Mouse (Mus musculus) 416B (cell line): ENCODE data around the gene Ssu72.

Source experiments
- DNase-seq: peaks from one replicate; pipeline ENCODE4 v3.0.0; 2011; ENCODE audit warnings: low read depth

Gene Ssu72

GRCm38 (mm10) chr4:155746575-155747490, 42.2 kb downstream of the Ssu72 start:
- DNase-seq: no peak

- no peak for DNase-seq
Measured at GRCm38 (mm10) chr4:155757011-155757410, 52.4 kb downstream of the Ssu72 start.

- peak; percentile 81 for DNase-seq
Measured at GRCm38 (mm10) chr4:155759862-155760612, 55.4 kb downstream of the Ssu72 start.

DNA sequence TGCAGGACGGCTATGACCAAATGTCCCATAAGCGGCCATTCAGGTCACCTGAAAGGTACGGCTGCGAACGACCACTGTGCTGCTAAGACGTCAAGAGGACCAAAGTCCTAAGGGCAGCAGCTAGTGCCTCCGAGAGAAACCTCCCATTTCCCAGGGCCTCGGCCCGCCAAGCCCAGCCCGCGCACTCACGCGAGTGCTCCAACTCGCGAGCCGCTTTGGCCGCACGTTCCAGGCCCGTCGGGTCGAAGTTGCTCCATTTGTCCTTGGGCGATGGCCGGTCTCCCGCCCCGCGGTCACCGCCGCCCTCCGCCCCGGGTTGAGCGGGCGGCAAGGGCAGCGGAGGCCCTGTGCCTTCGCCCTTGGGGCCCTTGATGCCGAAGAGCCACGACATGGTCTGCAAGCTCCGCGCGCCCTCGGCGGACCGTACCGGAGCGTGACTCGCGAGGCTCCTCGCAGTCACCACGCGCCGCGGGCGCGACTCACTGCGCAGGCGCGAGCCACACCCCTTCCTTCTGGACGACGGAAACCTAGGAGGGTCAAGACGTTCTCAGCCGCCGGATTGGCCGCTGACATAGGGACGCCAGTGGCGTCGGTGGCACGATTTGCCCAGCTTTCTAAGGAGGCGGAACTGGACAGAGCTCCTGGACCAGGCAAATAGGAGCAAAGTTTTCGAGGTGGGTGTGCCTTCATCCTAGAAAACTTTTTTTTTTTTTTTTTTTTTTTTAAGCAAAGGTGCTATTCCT, 56.2 kb downstream of the Ssu72 start, which contains the start of gene Atad3a:
Atad3a (minus strand) TSS at position 481 of the 743 bp plus-strand sequence.
- DNase-seq: peak; percentile 98

- DNase-seq: peak; percentile 19
Measured at GRCm38 (mm10) chr4:155761356-155762099, 56.9 kb downstream of the Ssu72 start.

GRCm38 (mm10) chr4:155762357-155762756, 57.8 kb downstream of the Ssu72 start:
- peak; percentile 26 for DNase-seq

GRCm38 (mm10) chr4:155769496-155769879, 64.9 kb downstream of the Ssu72 start:
- DNase-seq: no peak

DNA sequence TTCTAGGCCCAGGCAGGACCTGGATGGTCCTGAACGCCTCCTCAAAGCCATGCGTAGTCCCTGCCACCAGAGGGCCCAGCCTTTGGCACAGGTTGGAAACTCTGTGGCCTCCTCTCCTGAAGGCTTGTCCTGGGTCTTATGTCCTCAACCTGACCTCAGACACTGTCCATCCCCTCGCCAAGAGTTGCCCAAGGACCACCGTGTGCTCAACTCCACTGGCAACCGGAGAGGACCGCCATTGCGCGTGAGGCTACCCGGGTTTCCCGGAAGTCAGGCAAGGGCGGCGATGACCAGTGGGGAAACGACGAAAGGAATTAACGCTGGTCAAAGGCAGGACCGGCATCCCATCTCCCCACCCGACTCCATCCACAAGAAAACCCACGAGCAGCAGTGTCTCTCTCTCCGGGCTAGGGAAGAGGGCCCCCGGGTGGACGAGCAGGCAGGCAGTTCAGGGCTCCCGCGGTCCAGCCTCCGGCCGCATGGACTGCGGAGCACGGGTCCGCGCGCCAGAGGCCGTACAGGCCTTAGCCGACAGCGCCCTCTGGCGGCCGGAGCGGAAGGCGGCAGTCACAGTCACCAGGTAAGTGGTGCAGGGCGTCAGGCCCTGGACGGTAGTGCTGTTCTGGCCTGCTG, 65.4 kb downstream of the Ssu72 start:
- peak; percentile 88 for DNase-seq

GRCm38 (mm10) chr4:155770626-155771025, 66.0 kb downstream of the Ssu72 start:
- DNase-seq: no peak

GRCm38 (mm10) chr4:155771706-155772105, 67.1 kb downstream of the Ssu72 start:
- DNase-seq: no peak

DNA sequence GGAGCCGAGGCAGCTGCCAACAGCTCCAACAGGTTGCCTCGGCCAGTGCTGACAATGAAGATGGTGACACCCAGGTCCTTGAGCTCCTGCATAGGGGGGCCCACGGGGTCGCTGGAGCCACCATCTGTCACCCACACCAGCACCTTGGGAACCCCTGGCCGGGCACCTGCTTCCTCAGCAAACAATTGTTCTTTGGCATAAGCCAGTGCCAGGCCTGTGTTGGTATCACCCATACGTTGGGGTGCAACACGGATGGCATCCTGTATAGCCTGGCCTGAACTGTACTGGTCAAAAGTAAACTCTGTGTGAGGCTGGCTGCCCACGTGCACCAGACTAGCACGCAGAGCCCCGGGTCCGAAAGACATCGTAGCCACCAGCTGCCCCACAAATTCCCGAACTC, 68.2 kb downstream of the Ssu72 start:
- DNase-seq: no peak

- no peak for DNase-seq
Measured at GRCm38 (mm10) chr4:155773335-155774078, 68.9 kb downstream of the Ssu72 start.

GRCm38 (mm10) chr4:155774280-155774754, 69.7 kb downstream of the Ssu72 start, which contains the start of gene Vwa1:
TSS of gene Vwa1 (minus strand) at chr4:155774698.
- DNase-seq: no peak

DNA sequence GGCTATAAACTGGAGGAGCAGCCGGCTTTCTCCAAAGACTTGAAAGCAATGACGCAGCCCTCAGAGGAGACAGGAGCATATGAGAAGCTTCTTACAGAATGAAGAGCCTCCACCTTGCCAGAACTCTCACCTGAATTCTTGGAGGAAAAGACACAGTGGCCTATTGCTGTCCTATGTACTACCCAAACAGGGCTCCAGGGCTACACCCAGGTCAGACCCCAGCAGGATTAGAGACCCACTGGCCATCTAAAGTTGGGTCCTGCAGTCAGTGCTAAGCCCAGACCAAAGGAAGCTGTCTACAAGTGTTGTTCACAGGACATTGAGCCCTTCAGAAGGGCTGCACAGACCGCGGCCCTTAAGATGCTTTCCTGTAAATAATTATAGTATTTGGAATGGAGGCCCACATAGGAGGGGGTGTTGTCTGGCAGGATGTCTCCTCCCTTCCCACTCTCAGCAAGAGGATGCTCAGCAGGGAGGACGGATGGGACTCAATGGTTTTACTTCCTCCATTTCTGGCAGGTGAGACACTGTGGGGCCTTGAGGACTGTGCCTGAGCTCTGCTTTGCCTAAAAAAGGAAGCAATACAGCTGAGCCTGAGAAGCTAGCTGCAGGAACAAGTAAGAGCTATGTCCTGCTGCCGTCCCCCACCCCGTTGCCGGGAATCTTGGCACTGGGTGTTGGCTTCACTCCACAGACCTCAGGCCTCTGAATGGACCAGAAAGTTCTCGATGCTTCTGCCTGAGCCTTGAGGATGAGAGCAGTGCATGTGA, 70.6 kb downstream of the Ssu72 start:
- no peak for DNase-seq

GRCm38 (mm10) chr4:155775855-155776254, 71.3 kb downstream of the Ssu72 start:
- DNase-seq: no peak

DNA sequence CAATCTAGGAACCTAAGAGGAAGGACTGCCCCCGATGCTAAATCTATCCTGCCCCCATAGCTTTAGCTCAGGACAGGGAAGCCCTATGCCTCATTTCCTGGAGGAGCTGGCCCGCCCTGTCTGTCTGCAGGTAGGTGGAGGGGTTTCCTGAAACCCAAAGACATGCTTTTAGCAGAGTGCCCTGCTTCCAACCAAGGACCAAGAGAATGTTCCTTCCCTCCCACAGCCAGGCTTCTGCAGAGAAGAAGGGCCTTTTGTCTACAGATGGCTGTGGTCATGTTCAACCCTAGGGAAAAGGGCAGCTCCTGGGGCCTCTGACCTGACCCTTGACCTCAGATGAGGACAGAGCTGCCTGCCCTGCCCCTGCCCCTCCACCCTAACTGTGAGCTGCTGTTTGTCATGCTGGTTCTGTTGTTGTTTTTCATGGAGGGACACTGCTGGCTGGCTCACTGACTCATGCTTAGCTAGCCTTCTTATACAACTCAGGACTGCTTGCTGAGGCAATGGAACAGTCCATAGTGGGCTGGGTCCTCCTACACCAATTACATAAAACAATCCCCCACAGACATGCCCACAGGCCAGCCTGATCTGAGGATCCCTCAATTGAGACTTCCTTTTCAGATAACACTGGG, 72.2 kb downstream of the Ssu72 start:
- peak; percentile 41 for DNase-seq

- DNase-seq: no peak
Measured at GRCm38 (mm10) chr4:155777816-155778215, 73.2 kb downstream of the Ssu72 start.

GRCm38 (mm10) chr4:155779498-155779897, 74.9 kb downstream of the Ssu72 start:
- DNase-seq: no peak

DNA sequence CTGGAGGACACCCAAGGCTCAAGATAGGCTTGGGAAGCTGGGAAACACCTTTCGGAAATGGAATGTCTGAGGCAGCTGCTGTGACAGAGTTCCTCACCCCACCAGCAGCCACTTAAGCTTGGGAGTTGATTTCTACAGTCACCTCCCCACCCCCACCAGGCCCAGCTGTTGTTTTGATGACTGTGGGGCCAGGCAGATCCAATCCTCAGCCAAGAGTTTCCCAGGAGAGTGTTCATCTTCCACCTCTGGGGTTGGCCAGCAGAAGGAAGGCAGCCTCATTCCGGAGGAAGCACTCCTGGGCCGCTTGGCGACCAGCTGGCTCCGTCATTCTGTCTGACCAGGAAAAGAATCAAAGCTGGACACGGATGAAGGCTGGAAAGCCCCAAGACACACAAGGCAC, 76.3 kb downstream of the Ssu72 start:
- DNase-seq: no peak
